Mouse (Mus musculus): ENCODE measurements around the gene Atp8a2.

- TF ChIP-seq EP300 (IDR thresholded peaks at IDR 0.05) (no peak), CTCF (IDR thresholded peaks at IDR 0.05) (no peak)
Observed at GRCm38 (mm10) chr14:59878248-59878647, 318.7 kb downstream of the Atp8a2 start.

Measured in lung, postnatal 0 days (tissue).